Mouse (Mus musculus) CH12.LX (cell line): ENCODE measurements at regions not wholly inside any gene's neighbourhood (a gene's known extent, or its start where the extent isn't known, plus 50 kb on each side); places are given as distances from the start of the nearest gene placed in this dataset.

Experiments
- CHD2 ChIP-seq: IDR thresholded peaks from 2 replicates; pipeline ENCODE4 v1.6.1; 2011; ENCODE audit warnings: low read length, improper control_type of control experiment
- CTCF ChIP-seq, 2 experiments: IDR thresholded peaks in 1 of 2; conservative IDR thresholded peaks in 1 of 2; 2 replicates each; pipeline ENCODE4 v1.5.1; 2011 to 2012; ENCODE audit warnings: low read depth in 2 of 2, low read length in 2 of 2, improper control_type of control experiment in 1 of 2, inconsistent platforms in 1 of 2, mild to moderate bottlenecking in 1 of 2, moderate library complexity in 1 of 2
- E2F4 ChIP-seq: IDR thresholded peaks from 2 replicates; pipeline ENCODE4 v1.6.1; 2011; ENCODE audit warnings: low read depth, low read length, improper control_type of control experiment; ENCODE audit not compliant: insufficient replicate concordance
- ELF1 ChIP-seq: IDR thresholded peaks from 2 replicates; pipeline ENCODE4 v1.6.1; 2014; ENCODE audit warnings: low read depth, mild to moderate bottlenecking, inconsistent platforms, low read length, improper control_type of control experiment
- EP300 ChIP-seq: IDR thresholded peaks from 2 replicates; pipeline ENCODE4 v1.6.1; 2011; ENCODE audit warnings: low read length, improper control_type of control experiment
- GABPA ChIP-seq: IDR thresholded peaks from 2 replicates; pipeline ENCODE4 v1.6.1; 2012; ENCODE audit warnings: low read depth, low read length, improper control_type of control experiment, inconsistent platforms; ENCODE audit not compliant: insufficient replicate concordance
- MAFK ChIP-seq: IDR thresholded peaks from 2 replicates; pipeline ENCODE4 v1.6.1; 2011; ENCODE audit warnings: low read length, improper control_type of control experiment; ENCODE audit not compliant: insufficient replicate concordance
- MAX ChIP-seq: IDR thresholded peaks from 2 replicates; pipeline ENCODE4 v1.6.1; 2011; ENCODE audit warnings: low read length, improper control_type of control experiment
- MEF2A ChIP-seq: IDR thresholded peaks from 2 replicates; pipeline ENCODE4 v1.6.1; 2014; ENCODE audit warnings: low read depth, mild to moderate bottlenecking, inconsistent platforms, low read length, improper control_type of control experiment, borderline replicate concordance
- MXI1 ChIP-seq: IDR thresholded peaks from 2 replicates; pipeline ENCODE4 v1.6.1; 2011; ENCODE audit warnings: mild to moderate bottlenecking, low read depth, low read length, improper control_type of control experiment
- POLR2A ChIP-seq: IDR thresholded peaks from 2 replicates; pipeline ENCODE4 v1.6.1; 2011; ENCODE audit warnings: low read depth, mild to moderate bottlenecking, improper control_type of control experiment, low read length
- SIN3A ChIP-seq: IDR thresholded peaks from 2 replicates; pipeline ENCODE4 v1.6.1; 2012; ENCODE audit warnings: low read length, improper control_type of control experiment, inconsistent platforms
- ZNF384 ChIP-seq: IDR thresholded peaks from 2 replicates; pipeline ENCODE4 v1.6.1; 2012; ENCODE audit warnings: low read depth, low read length, improper control_type of control experiment, inconsistent platforms

DNA sequence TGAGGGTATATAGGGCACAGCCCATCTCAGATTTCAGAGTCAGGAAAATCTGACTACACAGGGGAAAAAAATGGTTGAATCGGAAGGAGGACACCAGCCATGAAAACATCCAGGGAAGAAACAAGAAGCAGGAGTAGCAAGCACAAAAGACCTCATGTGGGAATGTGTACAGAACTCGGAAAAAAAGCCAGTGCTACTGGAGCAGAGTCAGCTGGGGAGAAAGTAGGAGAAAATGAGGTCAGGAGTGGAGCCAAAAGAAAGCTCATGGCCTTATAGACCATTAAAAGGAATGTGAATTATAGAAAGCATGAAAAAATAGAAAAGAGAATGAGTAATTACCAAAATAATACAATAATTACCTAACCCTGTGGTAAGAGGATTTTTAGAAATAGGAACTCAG is 495.4 kb downstream of the Ppargc1a start:
- TF ChIP-seq CTCF (conservative IDR thresholded peaks at IDR 0.05 in 1 of 2, IDR thresholded peaks at IDR 0.05 in 1 of 2; ENCODE audit: low read depth in 2 of 2, low read length in 2 of 2) = no peak
- TF ChIP-seq CHD2 = no peak
- TF ChIP-seq MAX = no peak
- TF ChIP-seq ELF1 = no peak
- TF ChIP-seq SIN3A = no peak
- TF ChIP-seq MXI1 = no peak
- TF ChIP-seq MAFK = no peak
- TF ChIP-seq GABPA = no peak
- TF ChIP-seq POLR2A = no peak
- no peak for TF ChIP-seq E2F4
- no peak for TF ChIP-seq MEF2A
- no peak for TF ChIP-seq ZNF384
- TF ChIP-seq EP300 = no peak
